Comparison of ENCODE assay signal across 15 mouse cellular contexts in the genomic region with DNA sequence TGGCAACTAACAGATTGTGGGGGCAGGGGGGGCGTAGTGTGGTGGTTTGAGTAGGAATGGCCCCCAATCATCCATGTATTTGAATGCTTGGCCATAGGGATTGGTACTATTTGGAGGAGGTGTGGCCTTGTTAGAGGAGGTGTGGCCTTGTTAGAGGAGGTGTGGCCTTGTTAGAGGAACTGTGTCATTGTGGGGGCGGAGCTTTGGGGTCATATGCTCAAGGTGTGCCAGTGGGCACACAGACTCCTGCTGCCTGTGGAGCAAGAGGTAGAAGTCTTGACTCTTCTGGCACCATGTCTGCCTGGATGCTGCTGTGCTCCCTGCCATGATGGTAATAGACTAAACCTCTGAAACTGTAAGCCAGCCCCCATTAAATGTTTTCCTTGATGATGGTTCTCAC. TPM values are rescaled to one million over a fixed set of nuclear protein-coding genes. Genes with fewer than 3 reads are reported as not detected.
"Had no signal": no experiment of that assay in that cellular context is flagged by ENCODE, and none has a peak within 500 bp of the region (broad histone marks: within the 10 kb centered on the region; RNA-seq: fewer than 3 reads in every experiment).

No protein-coding gene starts in this region.

- ATAC-seq: lung, postnatal 0 days; midbrain, embryonic 13.5 days; midbrain, embryonic 15.5 days had no signal

- DNase-seq: lung, adult 2 months; lung, postnatal 14 days; lung, postnatal 36 days; right cerebral cortex, postnatal 14 days; thymus, adult 2 months; thymus, postnatal 25 days; thymus, postnatal 4 days had no signal

RNA-seq across cellular contexts. Expression of a gene that starts 25.7 kb away (rescaled TPM):
- total RNA-seq: megakaryocyte progenitor cell, adult 5-6 weeks; monocyte, adult 5-6 weeks; neutrophil, adult 5-6 weeks had no signal
- polyA plus RNA-seq: macrophage; spleen, adult 2 months had no signal

RNA-seq across cellular contexts. Expression of a gene that starts 25.9 kb away (rescaled TPM):
- total RNA-seq: megakaryocyte progenitor cell, adult 5-6 weeks; monocyte, adult 5-6 weeks; neutrophil, adult 5-6 weeks had no signal
- polyA plus RNA-seq: macrophage had no signal
